Mouse (Mus musculus) liver, embryonic 14.5 days (tissue): Measurements from ENCODE around the gene Ajap1.

ENCODE experiments used
- CTCF ChIP-seq: IDR thresholded peaks from 2 replicates; pipeline ENCODE4 v1.5.1; 2016; ENCODE audit warnings: antibody characterized with exemption, low read depth, control low read depth
- EP300 ChIP-seq: IDR thresholded peaks from 2 replicates; pipeline ENCODE4 v1.6.1; 2016; ENCODE audit warnings: antibody characterized with exemption, low read depth

DNA sequence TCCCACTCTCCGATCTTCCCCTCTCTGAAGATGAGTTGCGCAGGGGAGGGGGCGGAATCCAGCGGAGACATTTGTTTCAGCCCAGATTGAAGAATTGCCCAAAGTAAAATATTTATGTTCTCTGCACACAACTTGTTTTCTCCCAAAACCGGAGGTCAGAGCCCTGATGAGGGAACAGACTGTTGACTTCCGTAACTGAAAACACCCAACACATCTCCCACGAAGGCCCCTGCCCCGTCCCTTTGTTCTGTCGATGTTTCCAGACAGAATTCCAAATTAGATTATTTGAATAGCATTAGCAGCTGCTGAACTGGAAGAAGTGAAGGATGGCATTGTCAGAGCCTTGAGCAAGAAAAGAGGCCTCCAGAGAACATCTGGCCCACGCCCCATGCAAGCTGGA, 33.2 kb upstream of the Ajap1 start:
- TF ChIP-seq EP300 (no peak), CTCF (no peak)
